Mouse (Mus musculus) heart, adult 2 months (tissue): ENCODE data around the gene Cep97. TPM values are rescaled to one million over a fixed set of nuclear protein-coding genes. Genes with fewer than 3 reads are reported as not detected.

Experiments
- DNase-seq, 2 experiments: peaks; one replicate each; pipeline ENCODE4 v3.0.0; 2021
- H3K27ac ChIP-seq: fragments of 200-600 bp; 2 replicates; pipeline ENCODE4 v1.8.1; 2022
- H3K27me3 ChIP-seq: fragments of 200-500 bp; 2 replicates; pipeline ENCODE4 v1.6.1; 2012; ENCODE audit warnings: mild to moderate bottlenecking, low read length, inconsistent platforms, mixed read lengths; ENCODE audit not compliant: control insufficient read depth, insufficient read depth
- H3K36me3 ChIP-seq: fragments of 200-500 bp; 2 replicates; pipeline ENCODE4 v1.6.1; 2012; ENCODE audit warnings: low read length, inconsistent platforms; ENCODE audit not compliant: control insufficient read depth, insufficient read depth
- H3K4me1 ChIP-seq: fragments of 200-500 bp; 2 replicates; pipeline ENCODE4 v1.6.1; 2011; ENCODE audit warnings: low read length; ENCODE audit not compliant: control insufficient read depth, insufficient read depth
- H3K4me3 ChIP-seq: fragments of 200-600 bp; 2 replicates; pipeline ENCODE4 v1.8.1; 2022
- H3K79me2 ChIP-seq: fragments of 200-500 bp; replicated peaks from 2 replicates; pipeline ENCODE4 v1.6.1; 2012; ENCODE audit warnings: mild to moderate bottlenecking, inconsistent platforms, low read length, moderate library complexity, mixed read lengths; ENCODE audit not compliant: control insufficient read depth, insufficient read depth
- H3K9ac ChIP-seq: fragments of 200-500 bp; 2 replicates; pipeline ENCODE4 v1.6.1; 2012; ENCODE audit warnings: low read depth, mild to moderate bottlenecking, control low read depth, inconsistent platforms, low read length, mixed read lengths
- CTCF ChIP-seq: fragments of 200-600 bp; IDR thresholded peaks from 2 replicates; pipeline ENCODE4 v1.8.1; 2022; ENCODE audit warnings: antibody characterized with exemption, mild to moderate bottlenecking, moderate library complexity
- EP300 ChIP-seq: fragments of 200-500 bp; IDR thresholded peaks from 2 replicates; pipeline ENCODE4 v1.6.1; 2011; ENCODE audit warnings: low read depth, low read length, control low read depth; ENCODE audit not compliant: insufficient read depth
- POLR2A ChIP-seq: fragments of 200-500 bp; IDR thresholded peaks from 2 replicates; pipeline ENCODE4 v1.6.1; 2011; ENCODE audit warnings: mild to moderate bottlenecking, low read depth, low read length, control low read depth; ENCODE audit not compliant: insufficient read depth
- WGBS: fragments of 180-500 bp; shearing (Covaris S2); methylation state at CpG from one replicate; pipeline ENCODE4 v1.1.7; 2018; 5-methylcytosine and 5-hydroxymethylcytosine counted together
- intact Hi-C: fragments of 180-260 bp; cut with DNase I; formaldehyde crosslinking; loops from one replicate; pipeline ENCODE4 v1.15.1; 2025
- long read RNA-seq: library from polyadenylated mRNA; stranded (forward); transcript quantifications from one replicate; pipeline ENCODE4 v2.0.0, GENCODE M21; 2021
- polyA plus RNA-seq: library from polyadenylated mRNA; depleted of rRNA; stranded (reverse); fragments of >200 nt; gene quantifications from 2 replicates; pipeline ENCODE4 v1.2.3, GENCODE M21; 2012; rRNA removed
- total RNA-seq, 2 experiments: library from RNA; stranded (reverse); gene quantifications; 2 replicates each; pipeline ENCODE4 v1.2.3; 2021

The Cep97 gene
- total RNA-seq = 1 to 10 TPM; 3.3 to 5.6 TPM
- 1.1 and 1.5 TPM in 2 replicates for polyA plus RNA-seq
- long read RNA-seq = 0 reads

DNA sequence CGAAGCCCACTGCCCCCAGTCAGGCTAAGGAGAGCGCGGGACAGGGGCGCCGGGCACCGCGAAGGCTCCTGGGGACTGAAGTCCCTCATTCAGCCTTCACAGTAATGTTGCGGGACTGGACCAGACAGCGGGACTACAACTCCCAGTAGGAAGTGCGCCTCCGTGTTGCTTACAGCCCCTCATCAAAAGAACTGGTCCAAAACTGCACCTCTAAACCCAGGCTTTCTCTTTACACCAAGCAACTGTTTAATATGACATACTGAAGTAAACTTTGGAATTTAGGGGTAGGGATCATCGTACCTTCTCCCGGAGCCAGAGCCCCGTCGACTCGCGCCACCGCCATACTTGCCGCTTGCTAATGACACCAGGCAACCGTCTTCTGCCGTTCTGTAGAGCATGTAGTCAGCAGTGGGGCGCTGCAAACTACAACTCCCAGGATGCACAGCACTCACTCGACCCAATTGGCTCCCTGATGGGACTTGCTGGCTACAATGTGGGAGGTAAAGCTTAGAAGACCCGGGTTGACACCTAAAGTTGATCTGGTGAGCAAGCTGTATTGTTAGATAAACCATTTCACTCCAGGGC lies at the start of gene Cep97:
Gene Cep97 (minus strand): TSS at position 403 of the 585 bp plus-strand sequence.
- under 1% methylated on average over 24 of the region's 24 CpGs for WGBS
- intact Hi-C loops = no loop called here
- H3K79me2 ChIP-seq = no peaks in the 10 kb centered on the region

DNA sequence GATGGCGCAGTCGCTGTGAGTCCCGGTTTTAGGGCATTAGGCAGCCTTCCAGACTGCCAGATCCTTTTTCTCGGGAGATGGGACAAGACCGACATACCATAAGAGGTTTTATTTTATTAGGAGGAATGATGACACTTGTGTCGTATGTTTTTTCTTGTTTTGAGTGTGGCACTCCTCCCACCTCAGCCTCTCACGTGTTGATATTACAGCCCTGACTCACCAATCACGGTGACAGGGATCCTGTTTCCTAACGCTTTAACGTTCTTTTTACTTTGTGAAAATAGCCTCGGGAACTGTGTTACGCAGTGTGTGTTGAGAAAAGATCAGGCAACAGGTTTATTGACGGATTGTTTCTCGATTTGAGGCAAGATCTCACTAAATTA lies 40.2 kb upstream of the Cep97 start:
- DNase-seq = no peak
- Histone ChIP-seq H3K36me3 (peaks cover 22% of the 10 kb centered on the region), H3K9ac (peak overlapping the region; percentile 89), H3K4me3 (peak overlapping the region; percentile 73), H3K27me3 (no peaks in the 10 kb centered on the region), H3K4me1 (no peaks in the 10 kb centered on the region; the same call in 1 of the 2 replicates), H3K27ac (peak overlapping the region; percentile 99), H3K79me2 (no peaks in the 10 kb centered on the region)
- intact Hi-C loops = loop anchor here (1.0 to 10.0 kb wide), 2 partner anchors 54 to 740 kb away; partner anchors contain the start of genes Pcnp and Tfg
- TF ChIP-seq EP300 (no peak), POLR2A (no peak; the same call in 1 of the 2 replicates), CTCF (no peak)
- WGBS = 2% methylated on average over 14 of the region's 14 CpGs

More for the DNA sequence above, at the start of gene Cep97:
- peak; percentile 89 to 94 for DNase-seq
- TF ChIP-seq POLR2A (peak; percentile 67), CTCF (no peak), EP300 (0 out of 2 replicates have a peak, but pooled peaks have one; percentile 38)
- Histone ChIP-seq H3K27me3 (no peaks in the 10 kb centered on the region), H3K9ac (peak within 1 kb of the TSS; percentile 48), H3K4me1 (no peaks in the 10 kb centered on the region), H3K4me3 (peak within 1 kb of the TSS; percentile 74), H3K36me3 (no peaks in the 10 kb centered on the region), H3K27ac (peak within 1 kb of the TSS; percentile 74)

DNA sequence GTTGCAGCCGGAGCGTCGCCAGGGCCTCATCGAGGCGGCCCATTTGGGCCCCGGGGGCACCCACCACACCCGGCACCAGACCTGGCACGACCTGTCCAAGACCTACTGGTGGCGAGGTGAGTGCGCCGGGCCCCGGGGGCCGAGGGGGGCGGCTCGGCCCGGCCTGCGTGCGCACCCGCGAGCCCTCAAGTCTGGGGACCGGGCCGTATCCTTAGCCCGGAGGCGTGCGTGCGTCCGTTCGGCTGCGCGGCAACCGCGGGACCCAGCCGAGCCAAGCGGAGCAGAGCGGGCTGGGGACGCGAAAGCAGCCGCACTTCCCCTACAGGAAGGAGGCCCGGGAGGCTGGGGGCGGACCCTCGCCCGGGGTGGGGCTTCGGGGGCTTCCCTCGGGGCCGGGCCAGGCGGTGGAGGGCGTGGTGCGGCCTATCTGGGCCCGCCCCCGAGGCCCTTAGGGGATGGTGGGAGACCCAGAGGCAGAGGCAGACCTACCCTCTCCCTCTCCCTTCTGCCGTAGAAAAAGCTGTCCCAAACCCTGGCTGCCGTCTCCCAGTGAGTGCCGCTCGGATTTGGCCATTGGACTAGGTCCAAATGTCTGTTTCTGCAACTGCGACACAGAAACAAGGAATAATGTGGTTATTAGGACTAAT lies 39.7 kb upstream of the Cep97 start:
- Histone ChIP-seq H3K4me1 (no peaks in the 10 kb centered on the region; the same call in 1 of the 2 replicates), H3K36me3 (peaks cover 28% of the 10 kb centered on the region), H3K27ac (peak overlapping the region; percentile 99), H3K9ac (peak overlapping the region; percentile 89), H3K4me3 (peak overlapping the region; percentile 73), H3K27me3 (no peaks in the 10 kb centered on the region), H3K79me2 (no peaks in the 10 kb centered on the region)
- peak; percentile 95 for DNase-seq
- intact Hi-C loops = loop anchor here (1.0 to 10.0 kb wide), 2 partner anchors 55 to 740 kb away; partner anchors contain the start of genes Pcnp and Tfg
- no peak for TF ChIP-seq CTCF
- TF ChIP-seq EP300 = no peak
- TF ChIP-seq POLR2A = peak; percentile 93
- WGBS = under 1% methylated on average over 55 of the region's 55 CpGs

- intact Hi-C loops = loop anchor here (1.0 to 10.0 kb wide), 2 partner anchors 56 to 741 kb away; partner anchors contain the start of genes Pcnp and Tfg
- Histone ChIP-seq H3K27me3 (no peaks in the 10 kb centered on the region), H3K27ac (peak within 1 kb of the TSS; percentile 99), H3K36me3 (peaks cover 31% of the 10 kb centered on the region), H3K9ac (peak within 1 kb of the TSS; percentile 89), H3K4me1 (no peaks in the 10 kb centered on the region; the same call in 1 of the 2 replicates), H3K79me2 (no peaks in the 10 kb centered on the region), H3K4me3 (peak within 1 kb of the TSS; percentile 73)
- TF ChIP-seq POLR2A = peak; percentile 83
- TF ChIP-seq CTCF = peak; percentile 39
- TF ChIP-seq EP300 = 0 out of 2 replicates have a peak, but pooled peaks have one; percentile 61
- under 1% methylated on average over 82 of the region's 86 CpGs for WGBS
- DNase-seq = peak; percentile 99
Measured at GRCm38 (mm10) chr16:55973431-55974255, 39.0 kb upstream of the Cep97 start, which contains the start of gene Zbtb11. TSS of gene Zbtb11 (plus strand) at chr16:55973883.

- H3K36me3 ChIP-seq = peaks cover 34% of the 10 kb centered on the region
- no peaks in the 10 kb centered on the region; the same call in 1 of the 2 replicates for H3K4me1 ChIP-seq
- WGBS = 47% methylated on average over 10 of the region's 10 CpGs
- intact Hi-C loops = loop anchor here (10.0 kb wide), 1 partner anchor 742 kb away; the partner anchor contains the start of gene Tfg
- peak overlapping the region; percentile 73 for H3K4me3 ChIP-seq
- H3K27me3 ChIP-seq = no peaks in the 10 kb centered on the region
- TF ChIP-seq CTCF (no peak), POLR2A (no peak), EP300 (no peak)
- no peak overlapping the region for H3K9ac ChIP-seq
- no peak for DNase-seq
- H3K27ac ChIP-seq = peak overlapping the region; percentile 99
- H3K79me2 ChIP-seq = no peaks in the 10 kb centered on the region
Measured at GRCm38 (mm10) chr16:55972626-55973201, 38.1 kb upstream of the Cep97 start.
